Comparison of ENCODE assay signal across 19 mouse cellular contexts in genomic region chr13:44207400-44208005, GRCm38 (mm10).
A peak's percentile ranks its signal among the peaks of the same experiment; 100 is the strongest.
DNase-seq lines count a peak whose midpoint lies in the region; ATAC-seq and TF ChIP-seq lines count a peak whose summit lies in the region.
"Had no signal": no experiment of that assay in that cellular context is flagged by ENCODE, and none has a peak within 500 bp of the region (broad histone marks: within the 10 kb centered on the region; RNA-seq: fewer than 3 reads in every experiment).

No protein-coding gene starts in this region.

- H3K4me1 ChIP-seq in forebrain, embryonic 10.5 days: peaks cover 66% of the 10 kb centered on the region
- H3K4me1 ChIP-seq in forebrain, embryonic 15.5 days: peaks cover 23% of the 10 kb centered on the region
- H3K4me1 ChIP-seq in lung, embryonic 15.5 days: peaks cover 23% of the 10 kb centered on the region; the same call in 1 of the 2 replicates
- H3K4me1 ChIP-seq in lung, postnatal 0 days (ENCODE audit: insufficient read depth, low read depth, low read length): 0 out of 2 replicates have a peak, but pooled peaks cover 3% of the 10 kb centered on the region

- H3K4me2 ChIP-seq in forebrain, embryonic 15.5 days (replicated peaks): no peak overlapping the region
- H3K4me2 ChIP-seq in lung, embryonic 15.5 days: no peak overlapping the region
- no peak overlapping the region for H3K4me2 ChIP-seq in lung, postnatal 0 days (replicated peaks; ENCODE audit: low read depth, low read length)
- H3K4me2 ChIP-seq: forebrain, embryonic 12.5 days; heart, embryonic 13.5 days; hindbrain, embryonic 13.5 days; midbrain, embryonic 12.5 days; stomach, embryonic 15.5 days had no signal

- H3K27ac ChIP-seq in forebrain, embryonic 10.5 days: peak overlapping the region; percentile 65
- no peak overlapping the region for H3K27ac ChIP-seq in forebrain, embryonic 15.5 days (replicated peaks)
- no peak overlapping the region for H3K27ac ChIP-seq in lung, embryonic 15.5 days
- no peak overlapping the region for H3K27ac ChIP-seq in lung, postnatal 0 days (ENCODE audit: low read length)
- H3K27ac ChIP-seq: forebrain, embryonic 12.5 days; heart, embryonic 13.5 days; hindbrain, embryonic 13.5 days; midbrain, embryonic 12.5 days; stomach, embryonic 15.5 days had no signal

- no peak for TF ChIP-seq EP300 in lung, postnatal 0 days (IDR thresholded peaks at IDR 0.05)

- 68% methylated on average over 11 of the region's 11 CpGs for WGBS in forebrain, embryonic 10.5 days
- WGBS in forebrain, embryonic 15.5 days: 69% methylated on average over 11 of the region's 11 CpGs
- 68% methylated on average over 11 of the region's 11 CpGs for WGBS in lung, embryonic 15.5 days
- WGBS in lung, postnatal 0 days: 70% methylated on average over 11 of the region's 11 CpGs

- no peaks in the 10 kb centered on the region for H3K36me3 ChIP-seq in forebrain, embryonic 10.5 days (replicated peaks)
- H3K36me3 ChIP-seq in forebrain, embryonic 15.5 days: no peaks in the 10 kb centered on the region
- no peaks in the 10 kb centered on the region for H3K36me3 ChIP-seq in lung, embryonic 15.5 days
- H3K36me3 ChIP-seq in lung, postnatal 0 days (ENCODE audit: insufficient read depth, low read length): no peaks in the 10 kb centered on the region
- H3K36me3 ChIP-seq: forebrain, embryonic 12.5 days; heart, embryonic 13.5 days; hindbrain, embryonic 13.5 days; midbrain, embryonic 12.5 days; stomach, embryonic 15.5 days had no signal

- ATAC-seq in forebrain, embryonic 15.5 days (replicated peaks): no peak
- ATAC-seq in lung, embryonic 15.5 days (ENCODE audit: borderline replicate concordance, extremely low read depth, low FRiP score, low TSS enrichment): 0 out of 2 replicates have a peak, but pooled peaks have one; percentile 19
- peak; percentile 41 for ATAC-seq in lung, postnatal 0 days

- no peak overlapping the region for H3K9ac ChIP-seq in forebrain, embryonic 15.5 days (replicated peaks)
- no peak overlapping the region for H3K9ac ChIP-seq in lung, embryonic 15.5 days
- H3K9ac ChIP-seq in lung, postnatal 0 days (replicated peaks; ENCODE audit: low read depth): no peak overlapping the region
- H3K9ac ChIP-seq: forebrain, embryonic 12.5 days; heart, embryonic 13.5 days; hindbrain, embryonic 13.5 days; midbrain, embryonic 12.5 days; stomach, embryonic 15.5 days had no signal

- peak; percentile 33 for TF ChIP-seq CTCF in lung, postnatal 0 days (IDR thresholded peaks at IDR 0.05)

- no peaks in the 10 kb centered on the region for H3K9me3 ChIP-seq in forebrain, embryonic 10.5 days
- no peaks in the 10 kb centered on the region for H3K9me3 ChIP-seq in forebrain, embryonic 15.5 days
- no peaks in the 10 kb centered on the region for H3K9me3 ChIP-seq in lung, embryonic 15.5 days
- no peaks in the 10 kb centered on the region for H3K9me3 ChIP-seq in lung, postnatal 0 days (ENCODE audit: low read length)
- H3K9me3 ChIP-seq: forebrain, embryonic 12.5 days; heart, embryonic 13.5 days; hindbrain, embryonic 13.5 days; midbrain, embryonic 12.5 days; stomach, embryonic 15.5 days had no signal

- H3K27me3 ChIP-seq in forebrain, embryonic 10.5 days (ENCODE audit: poor library complexity, severe bottlenecking): peaks cover 66% of the 10 kb centered on the region
- H3K27me3 ChIP-seq in forebrain, embryonic 15.5 days: no peaks in the 10 kb centered on the region
- H3K27me3 ChIP-seq in lung, embryonic 15.5 days: no peaks in the 10 kb centered on the region
- H3K27me3 ChIP-seq in lung, postnatal 0 days (replicated peaks; ENCODE audit: insufficient read depth, low read length): no peaks in the 10 kb centered on the region
- H3K27me3 ChIP-seq: stomach, embryonic 15.5 days had no signal

- H3K4me3 ChIP-seq in forebrain, embryonic 10.5 days: no peak overlapping the region
- no peak overlapping the region for H3K4me3 ChIP-seq in forebrain, embryonic 15.5 days
- H3K4me3 ChIP-seq in lung, embryonic 15.5 days: no peak overlapping the region
- H3K4me3 ChIP-seq in lung, postnatal 0 days (ENCODE audit: low read depth, low read length): no peak overlapping the region
- H3K4me3 ChIP-seq: forebrain, embryonic 12.5 days; heart, embryonic 13.5 days; hindbrain, embryonic 13.5 days; midbrain, embryonic 12.5 days; stomach, embryonic 15.5 days had no signal

- no peak for DNase-seq in forebrain, embryonic 10.5 days (ENCODE audit: extremely low spot score, low spot score)
- DNase-seq in lung, postnatal 14 days: no peak
- peak; percentile 62 for DNase-seq in lung, postnatal 0 days (ENCODE audit: low spot score)
- no peak for DNase-seq in right cerebral cortex, postnatal 14 days
- DNase-seq in thymus, adult 18-20 months: no peak
- DNase-seq: adrenal gland, postnatal 36 days; cerebellum, adult 9-10 months; heart, postnatal 14 days; kidney, adult 2 months; kidney, postnatal 10 days; left cerebral cortex, postnatal 4 days; thymus, postnatal 36 days had no signal
